Mouse (Mus musculus): ENCODE measurements around the gene Bbs1. TPM values are rescaled to one million over a fixed set of nuclear protein-coding genes. Genes with fewer than 3 reads are reported as not detected.

Bbs1 gene
- polyA plus RNA-seq, 1 experiment from 2014 or later = 8.7 TPM

DNA sequence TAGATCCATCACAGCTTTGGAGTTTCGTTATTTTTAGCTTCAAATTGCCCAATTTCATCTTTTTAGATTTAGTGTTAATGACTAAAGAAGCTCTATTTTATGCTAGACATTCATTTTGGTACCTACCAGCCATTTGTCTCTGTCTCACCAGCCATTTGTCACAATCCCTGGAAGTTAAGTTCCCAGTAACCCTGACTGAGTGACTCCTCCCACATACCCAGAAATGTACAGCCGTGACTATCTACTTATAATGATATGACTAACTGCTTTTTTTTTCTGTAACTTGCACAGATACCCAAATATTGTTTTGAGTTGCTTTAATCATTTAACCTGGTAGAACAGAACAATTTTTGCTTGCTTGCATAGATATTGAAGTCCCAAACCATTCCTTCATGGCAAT lies 60.6 kb downstream of the Bbs1 start:
- no peaks in the 10 kb centered on the region for H3K36me3 ChIP-seq (replicated peaks)
- H3K4me3 ChIP-seq = no peak overlapping the region
- no peak for DNase-seq (ENCODE audit: extremely low spot score, low spot score)
- no peaks in the 10 kb centered on the region for H3K9me3 ChIP-seq
- 89% methylated on average over 2 of the region's 2 CpGs for WGBS
- H3K27me3 ChIP-seq (ENCODE audit: poor library complexity, severe bottlenecking) = peaks cover 17% of the 10 kb centered on the region
- H3K27ac ChIP-seq = no peak overlapping the region
- H3K4me1 ChIP-seq = no peaks in the 10 kb centered on the region

DNA sequence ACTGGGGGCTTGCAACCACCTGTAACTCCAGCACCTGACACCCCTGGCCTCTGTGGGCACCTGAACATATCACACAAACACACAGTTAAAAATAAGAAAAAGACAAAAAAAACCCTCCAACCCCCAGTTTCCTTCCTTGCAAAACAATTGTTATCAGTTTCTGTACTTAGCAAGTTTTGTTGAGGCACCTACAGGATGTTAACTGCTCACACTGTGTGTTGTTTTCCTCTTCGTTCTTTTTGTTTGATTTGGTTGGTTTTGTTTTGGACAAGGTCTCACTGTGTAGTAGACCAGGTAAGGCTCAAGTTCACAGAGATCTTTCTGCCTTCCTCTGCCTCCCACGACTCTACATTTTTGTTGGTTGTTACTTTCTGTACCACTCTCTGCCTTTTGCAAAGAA lies 63.8 kb downstream of the Bbs1 start:
- no peak for DNase-seq (ENCODE audit: extremely low spot score, low spot score)
- Histone ChIP-seq H3K9me3 (no peaks in the 10 kb centered on the region), H3K4me1 (peaks cover 21% of the 10 kb centered on the region), H3K4me3 (no peak overlapping the region), H3K27ac (no peak overlapping the region), H3K27me3 (ENCODE audit: poor library complexity, severe bottlenecking) (peaks cover 32% of the 10 kb centered on the region), H3K36me3 (replicated peaks) (no peaks in the 10 kb centered on the region)
- 78% methylated on average over 2 of the region's 2 CpGs for WGBS

DNA sequence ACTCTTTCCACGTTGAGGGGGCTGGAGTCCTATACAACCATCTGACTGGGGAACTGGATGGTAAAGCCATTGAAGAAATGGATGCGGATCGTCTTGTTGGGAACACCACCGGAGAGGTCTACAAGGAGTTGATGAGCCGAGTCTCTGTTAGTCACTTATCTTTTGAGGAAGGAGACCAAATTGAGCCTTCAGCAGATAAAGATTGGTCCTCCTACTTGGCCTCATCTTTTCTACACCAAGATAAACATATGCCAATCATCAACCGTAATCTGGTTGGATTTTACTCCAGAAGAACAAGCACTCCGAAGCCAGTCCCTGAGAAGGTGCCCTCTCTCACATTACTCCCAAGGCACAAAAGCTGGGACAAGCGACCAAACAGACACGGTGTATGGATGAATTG lies 65.6 kb downstream of the Bbs1 start:
- H3K27me3 ChIP-seq (ENCODE audit: poor library complexity, severe bottlenecking) = peaks cover 32% of the 10 kb centered on the region
- no peak overlapping the region for H3K4me3 ChIP-seq
- WGBS = 85% methylated on average over 9 of the region's 9 CpGs
- no peaks in the 10 kb centered on the region for H3K9me3 ChIP-seq
- no peaks in the 10 kb centered on the region for H3K36me3 ChIP-seq (replicated peaks)
- H3K4me1 ChIP-seq = peaks cover 21% of the 10 kb centered on the region
- no peak overlapping the region for H3K27ac ChIP-seq
- DNase-seq (ENCODE audit: extremely low spot score, low spot score) = no peak

DNA sequence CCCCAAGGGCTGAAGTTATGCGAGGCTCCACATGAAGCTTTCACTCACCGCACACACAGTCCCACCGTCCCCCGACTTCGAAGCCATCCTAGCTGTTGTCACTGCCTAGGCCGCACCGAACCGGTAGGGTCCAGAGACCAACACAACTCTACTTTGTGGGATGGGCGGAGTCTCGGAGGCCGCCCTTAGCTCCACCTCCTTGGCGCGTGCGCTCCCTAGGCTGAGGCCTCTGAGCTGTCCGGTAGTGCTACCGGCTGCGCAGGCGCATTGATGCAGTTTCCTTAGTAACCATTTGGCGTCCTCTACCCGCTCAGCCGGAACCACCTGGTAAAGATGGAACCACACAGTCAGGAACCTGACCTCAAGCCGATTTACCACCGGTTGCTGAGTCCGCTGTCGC lies 67.3 kb downstream of the Bbs1 start, which contains the start of the genes Ccs and Ccdc87:
Gene Ccs, minus strand, starts transcription at position 184 of the 400 bp plus-strand sequence.
Gene Ccdc87, plus strand, starts transcription at position 218 of the 400 bp plus-strand sequence.
- Histone ChIP-seq H3K36me3 (replicated peaks) (no peaks in the 10 kb centered on the region), H3K27me3 (ENCODE audit: poor library complexity, severe bottlenecking) (peaks cover 32% of the 10 kb centered on the region), H3K9me3 (no peaks in the 10 kb centered on the region), H3K4me3 (peak within 1 kb of the TSS; percentile 71), H3K4me1 (peaks cover 21% of the 10 kb centered on the region), H3K27ac (peak within 1 kb of the TSS; percentile 86)
- peak; percentile 94 for DNase-seq (ENCODE audit: extremely low spot score, low spot score)
- WGBS = under 1% methylated on average over 25 of the region's 25 CpGs

DNA sequence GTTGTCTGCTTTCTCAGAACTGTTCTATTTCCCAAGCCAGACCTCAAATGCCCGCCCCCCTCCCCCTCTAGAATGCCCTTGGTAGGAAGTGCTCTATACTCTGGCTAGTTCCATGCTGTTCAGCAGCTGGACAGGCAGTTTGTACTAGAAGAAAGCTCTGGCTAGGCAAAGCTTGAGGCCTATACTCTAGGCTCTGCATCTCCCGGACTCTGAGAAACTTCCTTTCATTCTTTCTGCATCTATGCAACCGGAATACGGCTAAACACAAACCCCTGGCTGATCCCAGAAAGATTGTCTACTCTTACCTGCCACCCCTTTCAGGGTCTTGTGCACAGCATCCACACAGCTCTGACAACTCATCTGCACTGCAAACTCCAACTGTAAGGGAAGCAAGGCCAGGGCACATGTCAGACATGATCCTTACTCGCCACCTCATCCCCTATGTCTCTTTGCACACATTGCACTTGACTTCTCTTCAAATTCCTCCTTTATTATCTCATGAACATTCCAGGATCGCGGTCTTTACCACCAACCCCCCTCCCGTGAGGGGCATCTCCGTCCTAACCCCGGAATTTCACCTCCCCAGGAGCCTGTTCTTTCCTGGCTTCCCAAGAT lies 67.8 kb downstream of the Bbs1 start:
- 33% methylated on average over 10 of the region's 10 CpGs for WGBS
- peak overlapping the region; percentile 86 for H3K27ac ChIP-seq

DNA sequence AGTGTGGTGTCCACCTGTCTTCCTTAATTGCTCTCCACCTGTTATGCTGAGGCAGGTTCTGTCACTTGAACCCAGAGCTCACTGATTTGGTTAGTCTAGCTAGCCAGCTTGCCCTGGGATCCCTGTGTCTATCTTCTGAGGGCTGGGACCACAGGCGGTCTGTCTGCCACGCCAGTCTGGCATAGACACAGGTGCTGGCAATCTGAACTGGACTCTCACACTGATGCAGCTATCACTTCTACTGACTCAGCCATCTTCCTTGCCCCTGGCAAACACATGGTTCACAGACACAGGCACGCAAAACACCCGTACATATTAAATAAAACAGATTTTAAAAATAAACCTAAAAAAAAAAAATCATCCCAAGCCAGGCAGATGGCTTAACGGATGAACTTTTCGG lies 69.4 kb downstream of the Bbs1 start:
- no peak overlapping the region for H3K27ac ChIP-seq
- WGBS = 92% methylated on average over 6 of the region's 6 CpGs
- H3K4me1 ChIP-seq = peaks cover 26% of the 10 kb centered on the region
- H3K9me3 ChIP-seq = no peaks in the 10 kb centered on the region
- peaks cover 11% of the 10 kb centered on the region for H3K36me3 ChIP-seq (replicated peaks)
- H3K4me3 ChIP-seq = no peak overlapping the region
- H3K27me3 ChIP-seq (ENCODE audit: poor library complexity, severe bottlenecking) = peaks cover 27% of the 10 kb centered on the region
- DNase-seq (ENCODE audit: extremely low spot score, low spot score) = no peak

More for the DNA sequence above, 67.8 kb downstream of the Bbs1 start:
- peaks cover 21% of the 10 kb centered on the region for H3K4me1 ChIP-seq
- H3K27me3 ChIP-seq (ENCODE audit: poor library complexity, severe bottlenecking) = peaks cover 32% of the 10 kb centered on the region
- no peaks in the 10 kb centered on the region for H3K9me3 ChIP-seq
- peak overlapping the region; percentile 71 for H3K4me3 ChIP-seq
- H3K36me3 ChIP-seq (replicated peaks) = no peaks in the 10 kb centered on the region; the same call in 1 of the 2 replicates
- no peak for DNase-seq (ENCODE audit: extremely low spot score, low spot score)

Other genes starting within 250 kb of the Bbs1 start
- gene Gm960, start 208.0 kb downstream of the Bbs1 start, polyA plus RNA-seq (2016; fragmentation: Nextera tagmentation; extraction: Ambion mirVana) = 2.2 and 3.0 TPM in 2 replicates
- 6.6 and 8.3 TPM in 2 replicates for gene Sptbn2, start 195.5 kb downstream of the Bbs1 start, polyA plus RNA-seq (2016; fragmentation: Nextera tagmentation; extraction: Ambion mirVana)
- gene Rbm4b, start 150.1 kb downstream of the Bbs1 start, polyA plus RNA-seq (2016; fragmentation: Nextera tagmentation; extraction: Ambion mirVana) = 104 and 106 TPM in 2 replicates
- gene Rbm4, start 112.7 kb downstream of the Bbs1 start, polyA plus RNA-seq (2016; fragmentation: Nextera tagmentation; extraction: Ambion mirVana) = 94.2 and 96.7 TPM in 2 replicates
- 34.4 and 35.7 TPM in 2 replicates for gene Gm21992, start 95.0 kb downstream of the Bbs1 start, polyA plus RNA-seq (2016; fragmentation: Nextera tagmentation; extraction: Ambion mirVana)
- gene Rbm14, start 95.0 kb downstream of the Bbs1 start, polyA plus RNA-seq (2016; fragmentation: Nextera tagmentation; extraction: Ambion mirVana) = 137 and 140 TPM in 2 replicates
- gene Ccs, start 67.3 kb downstream of the Bbs1 start, polyA plus RNA-seq (2016; fragmentation: Nextera tagmentation; extraction: Ambion mirVana) = 40.5 and 47.2 TPM in 2 replicates
- 0.18 TPM in 1 of 2 replicates, not detected in the other for gene Ccdc87, start 67.3 kb downstream of the Bbs1 start, polyA plus RNA-seq (2016; fragmentation: Nextera tagmentation; extraction: Ambion mirVana)
- 21.4 and 25.5 TPM in 2 replicates for gene Ctsf, start 51.5 kb downstream of the Bbs1 start, polyA plus RNA-seq (2016; fragmentation: Nextera tagmentation; extraction: Ambion mirVana)
- 2.0 and 2.2 TPM in 2 replicates for gene Actn3, start 28.7 kb downstream of the Bbs1 start, polyA plus RNA-seq (2016; fragmentation: Nextera tagmentation; extraction: Ambion mirVana)
- 11.5 and 13.2 TPM in 2 replicates for gene Zdhhc24, start 28.0 kb downstream of the Bbs1 start, polyA plus RNA-seq (2016; fragmentation: Nextera tagmentation; extraction: Ambion mirVana)
- gene Dpp3, start 21.7 kb upstream of the Bbs1 start, polyA plus RNA-seq (2016; fragmentation: Nextera tagmentation; extraction: Ambion mirVana) = 193 and 199 TPM in 2 replicates
- 1.4 and 1.7 TPM in 2 replicates for gene Peli3, start 36.5 kb upstream of the Bbs1 start, polyA plus RNA-seq (2016; fragmentation: Nextera tagmentation; extraction: Ambion mirVana)
- 153 and 161 TPM in 2 replicates for gene Mrpl11, start 55.5 kb upstream of the Bbs1 start, polyA plus RNA-seq (2016; fragmentation: Nextera tagmentation; extraction: Ambion mirVana)
- gene Npas4, start 83.7 kb upstream of the Bbs1 start, polyA plus RNA-seq (2016; fragmentation: Nextera tagmentation; extraction: Ambion mirVana) = not detected in 2 replicates
- gene Slc29a2, start 117.2 kb upstream of the Bbs1 start, polyA plus RNA-seq (2016; fragmentation: Nextera tagmentation; extraction: Ambion mirVana) = 9.3 and 10.1 TPM in 2 replicates
- 36.2 and 38.4 TPM in 2 replicates for gene B4gat1, start 132.2 kb upstream of the Bbs1 start, polyA plus RNA-seq (2016; fragmentation: Nextera tagmentation; extraction: Ambion mirVana)
- 2.8 and 3.6 TPM in 2 replicates for gene AC124502.3, start 132.3 kb upstream of the Bbs1 start, polyA plus RNA-seq (2016; fragmentation: Nextera tagmentation; extraction: Ambion mirVana)
- gene Brms1, start 134.7 kb upstream of the Bbs1 start, polyA plus RNA-seq (2016; fragmentation: Nextera tagmentation; extraction: Ambion mirVana) = 83.0 and 84.2 TPM in 2 replicates
- gene Rin1, start 143.9 kb upstream of the Bbs1 start, polyA plus RNA-seq (2016; fragmentation: Nextera tagmentation; extraction: Ambion mirVana) = 2.7 and 3.7 TPM in 2 replicates
- gene Cd248, start 161.4 kb upstream of the Bbs1 start, polyA plus RNA-seq (2016; fragmentation: Nextera tagmentation; extraction: Ambion mirVana) = 15.9 and 17.6 TPM in 2 replicates
- gene Tmem151a, start 178.9 kb upstream of the Bbs1 start, polyA plus RNA-seq (2016; fragmentation: Nextera tagmentation; extraction: Ambion mirVana) = 0.47 and 1.7 TPM in 2 replicates
- gene Yif1a, start 181.9 kb upstream of the Bbs1 start, polyA plus RNA-seq (2016; fragmentation: Nextera tagmentation; extraction: Ambion mirVana) = 67.1 and 74.2 TPM in 2 replicates
- gene Cnih2, start 191.9 kb upstream of the Bbs1 start, polyA plus RNA-seq (2016; fragmentation: Nextera tagmentation; extraction: Ambion mirVana) = 33.2 and 34.2 TPM in 2 replicates
- gene Rab1b, start 200.4 kb upstream of the Bbs1 start, polyA plus RNA-seq (2016; fragmentation: Nextera tagmentation; extraction: Ambion mirVana) = 253 and 255 TPM in 2 replicates
- 26.4 and 27.5 TPM in 2 replicates for gene Klc2, start 211.9 kb upstream of the Bbs1 start, polyA plus RNA-seq (2016; fragmentation: Nextera tagmentation; extraction: Ambion mirVana)